Mouse (Mus musculus): Measurements from ENCODE around the gene Itga2b. TPM values are rescaled to one million over a fixed set of nuclear protein-coding genes. Genes with fewer than 3 reads are reported as not detected.

Gene Itga2b
- polyA plus RNA-seq, 1 experiment from 2014 or later = 4.4 TPM

GRCm38 (mm10) chr11:102493241-102493640 lies 23.3 kb upstream of the Itga2b start:
- Histone ChIP-seq H3K9me3 (ENCODE audit: control insufficient read depth, low read length) (no peaks in the 10 kb centered on the region), H3K27ac (replicated peaks; ENCODE audit: low read depth, low read length) (no peak overlapping the region), H3K4me2 (ENCODE audit: low read depth, severe bottlenecking) (no peak overlapping the region), H3K4me1 (ENCODE audit: control insufficient read depth, insufficient read depth, low read length) (no peaks in the 10 kb centered on the region), H3K4me3 (ENCODE audit: low read depth, low read length) (no peak overlapping the region), H3K27me3 (ENCODE audit: control insufficient read depth, insufficient read depth, low read length) (no peaks in the 10 kb centered on the region), H3K36me3 (ENCODE audit: control insufficient read depth, insufficient read depth, low read length) (no peaks in the 10 kb centered on the region), H3K9ac (ENCODE audit: low read length) (no peak overlapping the region)
- ATAC-seq (ENCODE audit: insufficient number of reproducible peaks, low FRiP score, low TSS enrichment, low read depth) = no peak
- no peak for DNase-seq (ENCODE audit: low spot score)
- WGBS = 86% methylated on average over 2 of the region's 2 CpGs

- ATAC-seq (ENCODE audit: insufficient number of reproducible peaks, low FRiP score, low TSS enrichment, low read depth) (no peak), DNase-seq (ENCODE audit: low spot score) (no peak)
- Histone ChIP-seq H3K27me3 (ENCODE audit: control insufficient read depth, insufficient read depth, low read length) (no peaks in the 10 kb centered on the region), H3K4me1 (ENCODE audit: control insufficient read depth, insufficient read depth, low read length) (no peaks in the 10 kb centered on the region), H3K9ac (ENCODE audit: low read length) (no peak overlapping the region), H3K4me3 (ENCODE audit: low read depth, low read length) (no peak overlapping the region), H3K36me3 (ENCODE audit: control insufficient read depth, insufficient read depth, low read length) (peaks cover 8% of the 10 kb centered on the region), H3K27ac (replicated peaks; ENCODE audit: low read depth, low read length) (no peak overlapping the region), H3K4me2 (ENCODE audit: low read depth, severe bottlenecking) (no peak overlapping the region), H3K9me3 (ENCODE audit: control insufficient read depth, low read length) (no peaks in the 10 kb centered on the region)
- WGBS = 90% methylated on average over 2 of the region's 2 CpGs
These were observed 18.0 kb upstream of the Itga2b start for GRCm38 (mm10) chr11:102487901-102488300.

GRCm38 (mm10) chr11:102486733-102487386 lies 16.9 kb upstream of the Itga2b start:
- Histone ChIP-seq H3K27me3 (ENCODE audit: control insufficient read depth, insufficient read depth, low read length) (no peaks in the 10 kb centered on the region), H3K9ac (ENCODE audit: low read length) (no peak overlapping the region), H3K36me3 (ENCODE audit: control insufficient read depth, insufficient read depth, low read length) (peaks cover 8% of the 10 kb centered on the region), H3K4me1 (ENCODE audit: control insufficient read depth, insufficient read depth, low read length) (no peaks in the 10 kb centered on the region), H3K9me3 (ENCODE audit: control insufficient read depth, low read length) (no peaks in the 10 kb centered on the region), H3K27ac (replicated peaks; ENCODE audit: low read depth, low read length) (no peak overlapping the region), H3K4me2 (ENCODE audit: low read depth, severe bottlenecking) (no peak overlapping the region), H3K4me3 (ENCODE audit: low read depth, low read length) (no peak overlapping the region)
- 75% methylated on average over 11 of the region's 11 CpGs for WGBS
- peak; percentile 56 for DNase-seq (ENCODE audit: low spot score)
- ATAC-seq (ENCODE audit: insufficient number of reproducible peaks, low FRiP score, low TSS enrichment, low read depth) = peak; percentile 65; the same call in 1 of the 2 replicates

GRCm38 (mm10) chr11:102481779-102482178 lies 11.9 kb upstream of the Itga2b start:
- no peaks in the 10 kb centered on the region for H3K4me1 ChIP-seq (ENCODE audit: control insufficient read depth, insufficient read depth, low read length)
- H3K27me3 ChIP-seq (ENCODE audit: control insufficient read depth, insufficient read depth, low read length) = no peaks in the 10 kb centered on the region
- ATAC-seq (ENCODE audit: insufficient number of reproducible peaks, low FRiP score, low TSS enrichment, low read depth) = no peak
- DNase-seq (ENCODE audit: low spot score) = no peak
- no peak overlapping the region for H3K4me2 ChIP-seq (ENCODE audit: low read depth, severe bottlenecking)
- H3K9ac ChIP-seq (ENCODE audit: low read length) = no peak overlapping the region
- H3K27ac ChIP-seq (replicated peaks; ENCODE audit: low read depth, low read length) = no peak overlapping the region
- H3K36me3 ChIP-seq (ENCODE audit: control insufficient read depth, insufficient read depth, low read length) = peaks cover 31% of the 10 kb centered on the region
- H3K4me3 ChIP-seq (ENCODE audit: low read depth, low read length) = no peak overlapping the region
- H3K9me3 ChIP-seq (ENCODE audit: control insufficient read depth, low read length) = no peaks in the 10 kb centered on the region
- WGBS = 94% methylated on average over 10 of the region's 10 CpGs

- H3K9me3 ChIP-seq (ENCODE audit: control insufficient read depth, low read length) = no peaks in the 10 kb centered on the region
- no peaks in the 10 kb centered on the region for H3K27me3 ChIP-seq (ENCODE audit: control insufficient read depth, insufficient read depth, low read length)
- no peak overlapping the region for H3K4me3 ChIP-seq (ENCODE audit: low read depth, low read length)
- H3K4me2 ChIP-seq (ENCODE audit: low read depth, severe bottlenecking) = no peak overlapping the region
- H3K9ac ChIP-seq (ENCODE audit: low read length) = no peak overlapping the region
- H3K4me1 ChIP-seq (ENCODE audit: control insufficient read depth, insufficient read depth, low read length) = no peaks in the 10 kb centered on the region
- H3K27ac ChIP-seq (replicated peaks; ENCODE audit: low read depth, low read length) = no peak overlapping the region
- peaks cover 27% of the 10 kb centered on the region for H3K36me3 ChIP-seq (ENCODE audit: control insufficient read depth, insufficient read depth, low read length)
- no peak for DNase-seq (ENCODE audit: low spot score)
- 91% methylated on average over 4 of the region's 4 CpGs for WGBS
- ATAC-seq (ENCODE audit: insufficient number of reproducible peaks, low FRiP score, low TSS enrichment, low read depth) = no peak
These were observed 11.0 kb upstream of the Itga2b start for GRCm38 (mm10) chr11:102480897-102481296.

GRCm38 (mm10) chr11:102480111-102480510 lies 10.2 kb upstream of the Itga2b start:
- no peak overlapping the region for H3K27ac ChIP-seq (replicated peaks; ENCODE audit: low read depth, low read length)
- H3K27me3 ChIP-seq (ENCODE audit: control insufficient read depth, insufficient read depth, low read length) = no peaks in the 10 kb centered on the region
- no peak overlapping the region for H3K4me3 ChIP-seq (ENCODE audit: low read depth, low read length)
- no peak overlapping the region for H3K4me2 ChIP-seq (ENCODE audit: low read depth, severe bottlenecking)
- DNase-seq (ENCODE audit: low spot score) (no peak), ATAC-seq (ENCODE audit: insufficient number of reproducible peaks, low FRiP score, low TSS enrichment, low read depth) (no peak)
- WGBS = 96% methylated on average over 15 of the region's 15 CpGs
- H3K9me3 ChIP-seq (ENCODE audit: control insufficient read depth, low read length) = no peaks in the 10 kb centered on the region
- H3K4me1 ChIP-seq (ENCODE audit: control insufficient read depth, insufficient read depth, low read length) = no peaks in the 10 kb centered on the region
- no peak overlapping the region for H3K9ac ChIP-seq (ENCODE audit: low read length)
- H3K36me3 ChIP-seq (ENCODE audit: control insufficient read depth, insufficient read depth, low read length) = peaks cover 28% of the 10 kb centered on the region

GRCm38 (mm10) chr11:102479581-102479980 lies 9.7 kb upstream of the Itga2b start:
- no peak overlapping the region for H3K9ac ChIP-seq (ENCODE audit: low read length)
- H3K36me3 ChIP-seq (ENCODE audit: control insufficient read depth, insufficient read depth, low read length) = peaks cover 26% of the 10 kb centered on the region
- WGBS = 96% methylated on average over 23 of the region's 23 CpGs
- H3K4me1 ChIP-seq (ENCODE audit: control insufficient read depth, insufficient read depth, low read length) = no peaks in the 10 kb centered on the region
- no peak overlapping the region for H3K4me2 ChIP-seq (ENCODE audit: low read depth, severe bottlenecking)
- no peak overlapping the region for H3K4me3 ChIP-seq (ENCODE audit: low read depth, low read length)
- no peak overlapping the region for H3K27ac ChIP-seq (replicated peaks; ENCODE audit: low read depth, low read length)
- no peak for ATAC-seq (ENCODE audit: insufficient number of reproducible peaks, low FRiP score, low TSS enrichment, low read depth)
- H3K9me3 ChIP-seq (ENCODE audit: control insufficient read depth, low read length) = no peaks in the 10 kb centered on the region
- no peak for DNase-seq (ENCODE audit: low spot score)
- no peaks in the 10 kb centered on the region for H3K27me3 ChIP-seq (ENCODE audit: control insufficient read depth, insufficient read depth, low read length)

- Histone ChIP-seq H3K4me2 (ENCODE audit: low read depth, severe bottlenecking) (no peak overlapping the region), H3K4me3 (ENCODE audit: low read depth, low read length) (no peak overlapping the region), H3K27me3 (ENCODE audit: control insufficient read depth, insufficient read depth, low read length) (no peaks in the 10 kb centered on the region), H3K27ac (replicated peaks; ENCODE audit: low read depth, low read length) (no peak overlapping the region), H3K36me3 (ENCODE audit: control insufficient read depth, insufficient read depth, low read length) (peaks cover 25% of the 10 kb centered on the region), H3K9ac (ENCODE audit: low read length) (no peak overlapping the region), H3K4me1 (ENCODE audit: control insufficient read depth, insufficient read depth, low read length) (no peaks in the 10 kb centered on the region), H3K9me3 (ENCODE audit: control insufficient read depth, low read length) (no peaks in the 10 kb centered on the region)
- ATAC-seq (ENCODE audit: insufficient number of reproducible peaks, low FRiP score, low TSS enrichment, low read depth) = no peak
- no peak for DNase-seq (ENCODE audit: low spot score)
- 90% methylated on average over 3 of the region's 3 CpGs for WGBS
These were observed 8.7 kb upstream of the Itga2b start for GRCm38 (mm10) chr11:102478671-102479070.

- WGBS = 92% methylated on average over 3 of the region's 3 CpGs
- Histone ChIP-seq H3K4me1 (ENCODE audit: control insufficient read depth, insufficient read depth, low read length) (no peaks in the 10 kb centered on the region), H3K4me3 (ENCODE audit: low read depth, low read length) (no peak overlapping the region), H3K27ac (replicated peaks; ENCODE audit: low read depth, low read length) (no peak overlapping the region), H3K9ac (ENCODE audit: low read length) (no peak overlapping the region), H3K36me3 (ENCODE audit: control insufficient read depth, insufficient read depth, low read length) (peaks cover 16% of the 10 kb centered on the region), H3K27me3 (ENCODE audit: control insufficient read depth, insufficient read depth, low read length) (no peaks in the 10 kb centered on the region), H3K9me3 (ENCODE audit: control insufficient read depth, low read length) (no peaks in the 10 kb centered on the region), H3K4me2 (ENCODE audit: low read depth, severe bottlenecking) (no peak overlapping the region)
- DNase-seq (ENCODE audit: low spot score) (no peak), ATAC-seq (ENCODE audit: insufficient number of reproducible peaks, low FRiP score, low TSS enrichment, low read depth) (no peak)
These were observed 5.1 kb upstream of the Itga2b start for GRCm38 (mm10) chr11:102475027-102475426.

Measured in limb, embryonic 11.5 days (tissue).